Mouse (Mus musculus): ENCODE results near the gene Creg2. TPM values are rescaled to one million over a fixed set of nuclear protein-coding genes. Genes with fewer than 3 reads are reported as not detected.
A peak's percentile ranks its signal among the peaks of the same experiment; 100 is the strongest.

The Creg2 gene
- polyA plus RNA-seq (2015; fragmentation: Nextera tagmentation; extraction: Ambion mirVana) = 0.05 and 0.06 TPM in 2 replicates

DNA sequence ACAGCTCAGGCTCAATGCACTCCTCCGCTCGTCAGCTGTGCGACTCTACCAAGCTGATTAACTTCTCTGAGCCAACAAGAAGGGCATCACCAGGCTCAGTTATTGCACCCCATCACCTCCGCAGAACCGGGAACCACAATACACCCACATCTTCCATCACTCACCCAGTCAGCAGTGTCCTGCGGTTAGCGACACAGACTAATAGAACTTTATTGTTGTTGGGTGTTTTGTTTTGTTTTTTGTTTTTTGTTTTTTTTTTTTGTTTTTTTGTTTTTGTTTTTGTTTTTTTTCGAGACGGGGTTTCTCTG lies at the start of gene Creg2:
TSS of gene Creg2 (minus strand) at position 234 of the 308 bp plus-strand sequence.
- WGBS = 32% methylated on average over 9 of the region's 9 CpGs
- H3K4me3 ChIP-seq = peak within 1 kb of the TSS; percentile 45
- H3K9ac ChIP-seq = no peak within 1 kb of the TSS; the same call in 1 of the 2 replicates
- no peaks in the 10 kb centered on the region for H3K36me3 ChIP-seq
- no peaks in the 10 kb centered on the region for H3K9me3 ChIP-seq
- peak within 1 kb of the TSS; percentile 91 for H3K4me2 ChIP-seq
- H3K4me1 ChIP-seq = peaks cover 13% of the 10 kb centered on the region
- no peak within 1 kb of the TSS for H3K27ac ChIP-seq
- peaks cover 55% of the 10 kb centered on the region for H3K27me3 ChIP-seq
- ATAC-seq (ENCODE audit: borderline replicate concordance, extremely low read depth, low FRiP score, low TSS enrichment) = no peak

- Histone ChIP-seq H3K4me3 (no peak overlapping the region), H3K9me3 (no peaks in the 10 kb centered on the region), H3K27me3 (no peaks in the 10 kb centered on the region), H3K4me2 (0 out of 2 replicates have a peak overlapping the region, but pooled peaks have one; percentile 22), H3K4me1 (peaks cover 59% of the 10 kb centered on the region), H3K27ac (peak overlapping the region; percentile 77), H3K36me3 (no peaks in the 10 kb centered on the region), H3K9ac (no peak overlapping the region; the same call in 1 of the 2 replicates)
- 15% methylated on average over 7 of the region's 7 CpGs for WGBS
- ATAC-seq (ENCODE audit: borderline replicate concordance, extremely low read depth, low FRiP score, low TSS enrichment) = peak; percentile 64; the same call in 1 of the 2 replicates
Measured at GRCm38 (mm10) chr1:39700599-39701273, 49.5 kb upstream of the Creg2 start.

- Histone ChIP-seq H3K9ac (no peak overlapping the region), H3K36me3 (no peaks in the 10 kb centered on the region), H3K27ac (peak overlapping the region; percentile 45), H3K4me3 (no peak overlapping the region), H3K9me3 (no peaks in the 10 kb centered on the region), H3K4me2 (no peak overlapping the region), H3K4me1 (peaks cover 65% of the 10 kb centered on the region), H3K27me3 (no peaks in the 10 kb centered on the region)
- ATAC-seq (ENCODE audit: borderline replicate concordance, extremely low read depth, low FRiP score, low TSS enrichment) = no peak
- WGBS = 38% methylated on average over 6 of the region's 6 CpGs
Measured at GRCm38 (mm10) chr1:39698456-39698855, 47.2 kb upstream of the Creg2 start.

GRCm38 (mm10) chr1:39695198-39695597 lies 43.9 kb upstream of the Creg2 start:
- Histone ChIP-seq H3K9me3 (no peaks in the 10 kb centered on the region), H3K4me2 (no peak overlapping the region), H3K36me3 (no peaks in the 10 kb centered on the region), H3K27ac (no peak overlapping the region), H3K4me3 (no peak overlapping the region), H3K9ac (no peak overlapping the region), H3K27me3 (no peaks in the 10 kb centered on the region), H3K4me1 (peaks cover 33% of the 10 kb centered on the region)
- no peak for ATAC-seq (ENCODE audit: borderline replicate concordance, extremely low read depth, low FRiP score, low TSS enrichment)
- WGBS = 40% methylated on average over 4 of the region's 4 CpGs

GRCm38 (mm10) chr1:39694756-39695155 lies 43.5 kb upstream of the Creg2 start:
- H3K9ac ChIP-seq = no peak overlapping the region
- no peak overlapping the region for H3K4me2 ChIP-seq
- 38% methylated on average over 7 of the region's 7 CpGs for WGBS
- peaks cover 29% of the 10 kb centered on the region for H3K4me1 ChIP-seq
- no peak overlapping the region for H3K4me3 ChIP-seq
- H3K27me3 ChIP-seq = no peaks in the 10 kb centered on the region
- no peak overlapping the region for H3K27ac ChIP-seq
- no peaks in the 10 kb centered on the region for H3K36me3 ChIP-seq
- no peaks in the 10 kb centered on the region for H3K9me3 ChIP-seq
- no peak for ATAC-seq (ENCODE audit: borderline replicate concordance, extremely low read depth, low FRiP score, low TSS enrichment)

DNA sequence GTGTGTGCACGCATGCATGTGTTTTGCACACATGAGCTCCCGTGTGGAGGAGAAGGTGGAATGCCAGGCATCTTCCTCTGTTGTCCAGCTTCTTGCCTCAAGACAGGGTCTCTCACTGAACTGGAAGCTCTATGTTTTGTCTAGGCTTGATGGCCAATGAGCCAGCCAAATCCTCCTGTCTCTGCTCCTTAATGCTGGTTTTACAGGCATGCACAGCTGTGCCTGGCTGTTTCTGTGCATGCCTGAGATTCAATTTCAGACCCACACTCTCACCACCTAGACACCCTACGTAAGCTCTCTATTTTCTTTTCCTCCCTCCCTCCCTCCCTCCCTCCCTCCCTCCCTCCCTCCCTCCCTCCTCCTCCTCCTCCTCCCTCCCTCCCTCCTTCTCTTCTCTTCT lies 40.7 kb upstream of the Creg2 start:
- Histone ChIP-seq H3K9me3 (no peaks in the 10 kb centered on the region), H3K27ac (no peak overlapping the region), H3K9ac (no peak overlapping the region), H3K4me2 (no peak overlapping the region), H3K4me3 (no peak overlapping the region), H3K27me3 (no peaks in the 10 kb centered on the region), H3K4me1 (peaks cover 20% of the 10 kb centered on the region), H3K36me3 (no peaks in the 10 kb centered on the region)
- ATAC-seq (ENCODE audit: borderline replicate concordance, extremely low read depth, low FRiP score, low TSS enrichment) = no peak
- WGBS = 65% methylated on average over 3 of the region's 3 CpGs

- Histone ChIP-seq H3K36me3 (no peaks in the 10 kb centered on the region), H3K4me3 (no peak overlapping the region), H3K27me3 (no peaks in the 10 kb centered on the region), H3K4me2 (no peak overlapping the region), H3K27ac (no peak overlapping the region), H3K4me1 (peaks cover 15% of the 10 kb centered on the region), H3K9me3 (no peaks in the 10 kb centered on the region), H3K9ac (no peak overlapping the region)
- no peak for ATAC-seq (ENCODE audit: borderline replicate concordance, extremely low read depth, low FRiP score, low TSS enrichment)
- WGBS = 45% methylated on average over 4 of the region's 4 CpGs
Measured at GRCm38 (mm10) chr1:39691061-39691460, 39.8 kb upstream of the Creg2 start.

- Histone ChIP-seq H3K4me3 (no peak overlapping the region), H3K27me3 (no peaks in the 10 kb centered on the region), H3K9ac (no peak overlapping the region), H3K27ac (no peak overlapping the region), H3K4me2 (no peak overlapping the region), H3K4me1 (no peaks in the 10 kb centered on the region), H3K9me3 (no peaks in the 10 kb centered on the region), H3K36me3 (no peaks in the 10 kb centered on the region)
- WGBS = 52% methylated on average over 6 of the region's 6 CpGs
- ATAC-seq (ENCODE audit: borderline replicate concordance, extremely low read depth, low FRiP score, low TSS enrichment) = no peak
Measured at GRCm38 (mm10) chr1:39688573-39688972, 37.3 kb upstream of the Creg2 start.

DNA sequence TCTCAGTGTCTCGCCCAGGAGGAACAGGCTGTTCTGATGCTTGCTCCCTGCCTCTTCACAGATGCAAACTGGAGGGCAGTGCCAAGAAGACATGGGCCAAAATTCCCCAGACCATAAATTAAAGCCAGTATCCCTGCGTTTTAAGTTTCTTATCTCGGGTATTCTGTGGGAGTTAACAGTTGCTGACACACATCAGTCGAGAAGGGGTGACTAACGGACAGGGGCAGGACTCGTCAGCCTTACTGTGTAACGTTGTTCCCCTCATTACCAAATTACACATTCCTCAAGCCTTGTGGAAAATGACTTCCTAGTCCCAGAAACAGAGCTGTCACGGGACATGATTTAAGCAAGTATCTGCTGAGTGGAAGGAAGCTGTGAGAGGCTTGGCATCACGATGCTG lies 36.0 kb upstream of the Creg2 start:
- H3K4me3 ChIP-seq = no peak overlapping the region
- H3K9me3 ChIP-seq = no peaks in the 10 kb centered on the region
- H3K27ac ChIP-seq = no peak overlapping the region
- WGBS = 48% methylated on average over 9 of the region's 9 CpGs
- H3K9ac ChIP-seq = no peak overlapping the region
- no peaks in the 10 kb centered on the region for H3K4me1 ChIP-seq
- H3K4me2 ChIP-seq = no peak overlapping the region
- no peaks in the 10 kb centered on the region for H3K36me3 ChIP-seq
- no peaks in the 10 kb centered on the region for H3K27me3 ChIP-seq
- ATAC-seq (ENCODE audit: borderline replicate concordance, extremely low read depth, low FRiP score, low TSS enrichment) = no peak

GRCm38 (mm10) chr1:39685841-39686240 lies 34.6 kb upstream of the Creg2 start:
- no peak overlapping the region for H3K27ac ChIP-seq
- no peaks in the 10 kb centered on the region for H3K9me3 ChIP-seq
- peak; percentile 48; the same call in 1 of the 2 replicates for ATAC-seq (ENCODE audit: borderline replicate concordance, extremely low read depth, low FRiP score, low TSS enrichment)
- H3K9ac ChIP-seq = no peak overlapping the region
- 0% methylated on average over 1 of the region's 1 CpGs for WGBS
- H3K27me3 ChIP-seq = no peaks in the 10 kb centered on the region
- H3K4me1 ChIP-seq = no peaks in the 10 kb centered on the region
- H3K4me3 ChIP-seq = no peak overlapping the region
- no peak overlapping the region for H3K4me2 ChIP-seq
- H3K36me3 ChIP-seq = no peaks in the 10 kb centered on the region

DNA sequence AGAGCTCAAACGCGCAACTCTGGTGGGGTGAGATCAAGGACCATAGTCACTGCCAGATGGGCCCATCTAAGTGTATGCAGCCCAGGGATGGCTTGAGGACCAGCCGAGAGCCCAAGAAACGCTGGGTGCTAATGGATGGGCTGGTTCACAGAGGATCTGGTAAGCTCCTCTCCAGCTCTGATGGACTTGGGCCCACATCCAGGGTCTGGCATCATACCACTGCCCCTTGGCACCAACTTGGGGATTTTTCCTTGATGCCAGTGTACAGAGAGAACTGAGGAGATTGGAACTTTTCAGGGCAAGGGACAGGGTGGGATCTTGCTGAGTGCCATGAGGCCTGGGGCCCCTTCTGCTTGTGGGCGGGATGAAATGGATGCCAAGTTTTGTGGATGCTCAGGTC lies 30.4 kb upstream of the Creg2 start:
- no peak for ATAC-seq (ENCODE audit: borderline replicate concordance, extremely low read depth, low FRiP score, low TSS enrichment)

GRCm38 (mm10) chr1:39680546-39680945 lies 29.3 kb upstream of the Creg2 start:
- Histone ChIP-seq H3K9ac (no peak overlapping the region), H3K27me3 (no peaks in the 10 kb centered on the region), H3K36me3 (no peaks in the 10 kb centered on the region), H3K4me2 (no peak overlapping the region), H3K9me3 (no peaks in the 10 kb centered on the region), H3K27ac (no peak overlapping the region), H3K4me3 (no peak overlapping the region), H3K4me1 (no peaks in the 10 kb centered on the region)
- no peak for ATAC-seq (ENCODE audit: borderline replicate concordance, extremely low read depth, low FRiP score, low TSS enrichment)
- 69% methylated on average over 6 of the region's 6 CpGs for WGBS

More for the DNA sequence above, 30.4 kb upstream of the Creg2 start:
- H3K4me2 ChIP-seq = no peak overlapping the region
- no peaks in the 10 kb centered on the region for H3K9me3 ChIP-seq
- no peak overlapping the region for H3K9ac ChIP-seq
- H3K27ac ChIP-seq = no peak overlapping the region
- no peak overlapping the region for H3K4me3 ChIP-seq
- no peaks in the 10 kb centered on the region for H3K27me3 ChIP-seq
- 84% methylated on average over 5 of the region's 5 CpGs for WGBS
- H3K36me3 ChIP-seq = no peaks in the 10 kb centered on the region
- H3K4me1 ChIP-seq = no peaks in the 10 kb centered on the region

DNA sequence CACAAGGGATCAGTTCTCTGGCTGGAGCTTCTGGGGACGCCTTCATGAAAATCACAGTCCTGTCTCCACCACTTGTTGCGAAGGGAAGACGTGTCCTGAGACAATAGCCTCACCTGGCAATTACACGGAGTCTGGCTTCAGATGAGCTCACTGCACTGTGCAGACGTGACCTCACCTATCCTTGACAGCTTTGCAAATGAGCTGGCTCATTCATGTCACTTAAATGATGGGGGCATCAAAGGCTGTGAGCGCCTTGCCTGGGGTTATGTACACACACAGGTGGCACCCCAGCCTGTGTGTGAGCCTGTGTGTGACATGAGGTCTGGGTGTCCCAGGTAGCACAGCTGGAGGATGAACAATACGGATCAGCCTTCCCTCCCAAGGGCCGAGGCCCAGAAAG lies 27.6 kb upstream of the Creg2 start:
- H3K27me3 ChIP-seq = no peaks in the 10 kb centered on the region
- no peak overlapping the region for H3K9ac ChIP-seq
- H3K36me3 ChIP-seq = no peaks in the 10 kb centered on the region
- H3K9me3 ChIP-seq = no peaks in the 10 kb centered on the region
- no peaks in the 10 kb centered on the region for H3K4me1 ChIP-seq
- no peak overlapping the region for H3K4me3 ChIP-seq
- WGBS = 45% methylated on average over 8 of the region's 8 CpGs
- no peak overlapping the region for H3K4me2 ChIP-seq
- no peak overlapping the region for H3K27ac ChIP-seq
- ATAC-seq (ENCODE audit: borderline replicate concordance, extremely low read depth, low FRiP score, low TSS enrichment) = no peak
